Mouse (Mus musculus): ENCODE results near the gene Madd. TPM values are rescaled to one million over a fixed set of nuclear protein-coding genes. Genes with fewer than 3 reads are reported as not detected.

Gene Madd
- polyA plus RNA-seq, 2 experiments, result 2.7 to 7.1 TPM

DNA sequence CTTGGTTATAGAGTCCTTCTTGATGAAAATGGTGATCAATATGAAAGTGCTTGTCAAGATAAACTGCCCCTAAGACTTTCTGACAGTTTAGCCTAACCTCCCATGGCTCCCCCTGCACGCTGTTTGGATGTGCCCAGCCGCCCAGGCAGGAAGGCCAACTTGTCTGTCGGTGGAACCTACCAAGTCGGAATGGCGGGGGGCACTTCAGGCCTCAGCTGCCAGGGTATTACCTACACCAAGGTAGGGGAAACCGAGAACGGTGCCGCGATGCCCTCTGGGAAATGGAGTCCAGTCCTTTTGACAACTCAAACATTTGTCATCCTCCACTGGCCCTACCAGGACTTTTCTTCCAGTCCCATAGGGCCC, 506 bp downstream of the Madd start:
- peak; percentile 96 for ATAC-seq (ENCODE audit: insufficient read depth)
- peak overlapping the region; percentile 61 to 98 for H3K4me3 ChIP-seq (ENCODE audit: insufficient read depth in 1 of 2, low read depth in 2 of 2, low read length in 2 of 2)
- no peaks in the 10 kb centered on the region for H3K36me3 ChIP-seq (replicated peaks; ENCODE audit: control insufficient read depth, insufficient read depth, low read depth)
- H3K4me1 ChIP-seq (replicated peaks; ENCODE audit: control insufficient read depth in 2 of 2, insufficient read depth in 2 of 2, low read length in 1 of 2), result peaks cover 7 to 11% of the 10 kb centered on the region in 2 experiments
- peak; percentile 97 to 98 (median 97) for DNase-seq (ENCODE audit: low read depth in 3 of 3, low spot score in 3 of 3)
- TF ChIP-seq CTCF (IDR thresholded peaks at IDR 0.05; ENCODE audit: low read depth), result 0 out of 2 replicates have a peak, but pooled peaks have one; percentile 13
- TF ChIP-seq EP300 (IDR thresholded peaks at IDR 0.05; ENCODE audit: low read depth), result no peak
- WGBS (ENCODE audit: insufficient replicate concordance), result 2% methylated on average over 9 of the region's 9 CpGs
- H3K27ac ChIP-seq, result peak overlapping the region; percentile 79
- no peaks in the 10 kb centered on the region for H3K9me3 ChIP-seq (ENCODE audit: control insufficient read depth, low read length)
- peak overlapping the region; percentile 99 for H3K4me2 ChIP-seq (ENCODE audit: low read depth)
- no peaks in the 10 kb centered on the region for H3K27me3 ChIP-seq (ENCODE audit: control insufficient read depth, insufficient read depth, low read length)
- peak overlapping the region; percentile 89 for H3K9ac ChIP-seq (replicated peaks)

GRCm38 (mm10) chr2:91182405-91183147, 1.1 kb downstream of the Madd start:
- Histone ChIP-seq H3K9me3 (ENCODE audit: control insufficient read depth, low read length) (no peaks in the 10 kb centered on the region), H3K36me3 (replicated peaks; ENCODE audit: control insufficient read depth, insufficient read depth, low read depth) (no peaks in the 10 kb centered on the region), H3K4me2 (ENCODE audit: low read depth) (peak overlapping the region; percentile 99), H3K4me3 (ENCODE audit: insufficient read depth in 1 of 2, low read depth in 2 of 2, low read length in 2 of 2) (peak overlapping the region; percentile 61 to 98), H3K27ac (peak overlapping the region; percentile 34), H3K27me3 (ENCODE audit: control insufficient read depth, insufficient read depth, low read length) (no peaks in the 10 kb centered on the region), H3K9ac (replicated peaks) (peak overlapping the region; percentile 89), H3K4me1 (replicated peaks; ENCODE audit: control insufficient read depth in 2 of 2, insufficient read depth in 2 of 2, low read length in 1 of 2) (peaks cover 7 to 11% of the 10 kb centered on the region in 2 experiments)
- WGBS (ENCODE audit: insufficient replicate concordance), result under 1% methylated on average over 79 of the region's 81 CpGs
- DNase-seq (ENCODE audit: low read depth in 3 of 3, low spot score in 3 of 3) (peak in 1 of 3 experiments; percentile 54), ATAC-seq (ENCODE audit: insufficient read depth) (peak; percentile 91)
- TF ChIP-seq EP300 (IDR thresholded peaks at IDR 0.05; ENCODE audit: low read depth) (no peak), CTCF (IDR thresholded peaks at IDR 0.05; ENCODE audit: low read depth) (no peak)

- H3K9me3 ChIP-seq (ENCODE audit: control insufficient read depth, low read length), result no peaks in the 10 kb centered on the region
- H3K4me2 ChIP-seq (ENCODE audit: low read depth), result peak overlapping the region; percentile 99
- WGBS (ENCODE audit: insufficient replicate concordance), result 8% methylated on average over 8 of the region's 8 CpGs
- ATAC-seq (ENCODE audit: insufficient read depth), result no peak
- H3K4me3 ChIP-seq (ENCODE audit: insufficient read depth in 1 of 2, low read depth in 2 of 2, low read length in 2 of 2), result peak overlapping the region; percentile 61 to 98
- no peaks in the 10 kb centered on the region for H3K27me3 ChIP-seq (ENCODE audit: control insufficient read depth, insufficient read depth, low read length)
- peak overlapping the region; percentile 89 for H3K9ac ChIP-seq (replicated peaks)
- H3K36me3 ChIP-seq (replicated peaks; ENCODE audit: control insufficient read depth, insufficient read depth, low read depth), result no peaks in the 10 kb centered on the region
- peaks cover 7 to 11% of the 10 kb centered on the region in 2 experiments for H3K4me1 ChIP-seq (replicated peaks; ENCODE audit: control insufficient read depth in 2 of 2, insufficient read depth in 2 of 2, low read length in 1 of 2)
- no peak for DNase-seq (ENCODE audit: low read depth in 3 of 3, low spot score in 3 of 3)
- H3K27ac ChIP-seq, result no peak overlapping the region
- TF ChIP-seq CTCF (IDR thresholded peaks at IDR 0.05; ENCODE audit: low read depth) (no peak), EP300 (IDR thresholded peaks at IDR 0.05; ENCODE audit: low read depth) (no peak)
Observed at GRCm38 (mm10) chr2:91182016-91182404, 1.6 kb downstream of the Madd start.

DNA sequence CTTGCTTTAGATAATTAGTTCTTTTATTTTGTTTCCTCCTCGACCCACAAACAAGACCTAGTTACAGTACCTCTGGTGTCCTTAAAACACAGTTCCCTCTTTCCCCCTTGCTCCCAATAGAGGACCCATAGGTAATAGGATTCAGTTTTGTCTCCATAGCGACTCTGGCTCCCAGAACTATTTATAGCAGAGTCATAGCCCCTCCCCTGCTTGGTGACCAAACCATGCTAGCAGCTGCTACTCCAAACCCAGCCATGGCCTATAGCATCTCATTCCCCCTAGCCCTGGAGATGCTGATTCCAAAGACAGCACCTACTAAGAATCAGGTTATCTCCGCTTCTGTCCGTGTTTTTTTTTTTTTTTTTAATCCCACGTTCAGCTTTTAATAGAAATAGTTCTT, 2.9 kb downstream of the Madd start:
- H3K4me2 ChIP-seq (ENCODE audit: low read depth), result no peak overlapping the region
- no peak overlapping the region for H3K4me3 ChIP-seq (ENCODE audit: insufficient read depth in 1 of 2, low read depth in 2 of 2, low read length in 2 of 2)
- 62% methylated on average over 5 of the region's 5 CpGs for WGBS (ENCODE audit: insufficient replicate concordance)
- H3K9me3 ChIP-seq (ENCODE audit: control insufficient read depth, low read length), result no peaks in the 10 kb centered on the region
- H3K4me1 ChIP-seq (replicated peaks; ENCODE audit: control insufficient read depth in 2 of 2, insufficient read depth in 2 of 2, low read length in 1 of 2), result peaks cover 7 to 11% of the 10 kb centered on the region in 2 experiments
- no peak for ATAC-seq (ENCODE audit: insufficient read depth)
- no peaks in the 10 kb centered on the region for H3K36me3 ChIP-seq (replicated peaks; ENCODE audit: control insufficient read depth, insufficient read depth, low read depth)
- H3K9ac ChIP-seq (replicated peaks), result no peak overlapping the region
- TF ChIP-seq EP300 (IDR thresholded peaks at IDR 0.05; ENCODE audit: low read depth), result no peak
- no peak for TF ChIP-seq CTCF (IDR thresholded peaks at IDR 0.05; ENCODE audit: low read depth)
- H3K27me3 ChIP-seq (ENCODE audit: control insufficient read depth, insufficient read depth, low read length), result no peaks in the 10 kb centered on the region
- no peak overlapping the region for H3K27ac ChIP-seq
- DNase-seq (ENCODE audit: low read depth in 3 of 3, low spot score in 3 of 3), result no peak

GRCm38 (mm10) chr2:91179825-91180224, 3.8 kb downstream of the Madd start:
- H3K4me2 ChIP-seq (ENCODE audit: low read depth), result no peak overlapping the region
- H3K9ac ChIP-seq (replicated peaks), result no peak overlapping the region
- no peak for ATAC-seq (ENCODE audit: insufficient read depth)
- no peaks in the 10 kb centered on the region for H3K9me3 ChIP-seq (ENCODE audit: control insufficient read depth, low read length)
- H3K4me3 ChIP-seq (ENCODE audit: insufficient read depth in 1 of 2, low read depth in 2 of 2, low read length in 2 of 2), result no peak overlapping the region
- TF ChIP-seq EP300 (IDR thresholded peaks at IDR 0.05; ENCODE audit: low read depth) (no peak), CTCF (IDR thresholded peaks at IDR 0.05; ENCODE audit: low read depth) (no peak)
- no peak for DNase-seq (ENCODE audit: low read depth in 3 of 3, low spot score in 3 of 3)
- WGBS (ENCODE audit: insufficient replicate concordance), result 65% methylated on average over 4 of the region's 4 CpGs
- no peak overlapping the region for H3K27ac ChIP-seq
- no peaks in the 10 kb centered on the region; the same call in 1 of the 2 replicates for H3K36me3 ChIP-seq (replicated peaks; ENCODE audit: control insufficient read depth, insufficient read depth, low read depth)
- H3K27me3 ChIP-seq (ENCODE audit: control insufficient read depth, insufficient read depth, low read length), result no peaks in the 10 kb centered on the region
- peaks cover 7 to 11% of the 10 kb centered on the region in 2 experiments for H3K4me1 ChIP-seq (replicated peaks; ENCODE audit: control insufficient read depth in 2 of 2, insufficient read depth in 2 of 2, low read length in 1 of 2)

Data from liver, embryonic 14.5 days (tissue).